Mouse (Mus musculus) brain, embryonic 14.5 days (tissue): ENCODE results near the gene Csad.

Experiments
- CTCF ChIP-seq: fragments of 200-500 bp; IDR thresholded peaks from 2 replicates; pipeline ENCODE4 v1.5.1; 2012; ENCODE audit warnings: inconsistent platforms, mild to moderate bottlenecking, moderate library complexity, borderline replicate concordance; ENCODE audit not compliant: insufficient read depth, insufficient read length; ENCODE audit errors: extremely low read depth
- POLR2A ChIP-seq: fragments of 200-500 bp; IDR thresholded peaks from 2 replicates; pipeline ENCODE4 v1.6.1; 2012; ENCODE audit warnings: mild to moderate bottlenecking, inconsistent platforms, borderline replicate concordance; ENCODE audit not compliant: poor library complexity, insufficient read depth, insufficient read length, severe bottlenecking; ENCODE audit errors: extremely low read depth

DNA sequence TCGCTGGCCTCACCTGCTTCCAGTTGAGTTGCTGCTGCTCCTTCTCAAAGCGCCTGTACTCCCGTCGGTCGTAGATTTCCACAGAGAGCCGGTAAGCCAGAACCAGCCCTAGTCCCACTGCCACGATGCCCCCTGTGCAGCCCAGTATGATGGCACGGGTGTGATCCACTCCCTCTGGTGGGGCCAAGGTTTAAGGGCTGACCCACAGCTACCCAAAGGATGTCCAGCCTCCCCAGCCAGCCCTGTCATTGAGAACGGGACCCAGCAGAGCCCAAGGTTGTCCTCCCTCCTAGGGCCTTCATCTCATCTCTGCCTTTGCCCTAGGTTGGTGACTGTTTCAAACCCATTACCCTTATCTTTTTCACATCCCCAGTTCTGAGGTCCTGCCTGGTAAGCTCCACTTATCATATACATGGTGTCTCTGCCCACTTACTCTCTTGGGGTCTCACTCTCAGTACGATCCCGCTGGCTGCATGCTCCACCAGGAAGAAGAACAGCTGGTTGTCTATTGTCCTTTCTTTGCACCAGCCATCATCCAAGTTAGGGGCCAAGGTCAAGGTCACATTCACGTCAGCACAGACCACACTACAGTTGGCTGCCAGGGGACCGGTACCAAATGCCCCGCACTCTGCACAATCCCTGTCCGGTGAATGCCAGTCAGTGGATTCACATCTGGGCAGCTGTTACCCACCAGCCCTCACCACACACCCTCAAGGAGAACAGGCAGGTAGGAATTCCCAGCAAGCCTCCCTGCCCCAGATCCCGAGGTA, 12.1 kb upstream of the Csad start:
- TF ChIP-seq POLR2A (no peak), CTCF (no peak)
